Mouse (Mus musculus): ENCODE data around the gene Madd.

- TF ChIP-seq CTCF (IDR thresholded peaks at IDR 0.05; ENCODE audit: insufficient read depth, low read depth, low read length) (no peak), POLR2A (IDR thresholded peaks at IDR 0.05; ENCODE audit: insufficient read depth, low read depth, low read length) (no peak)
These were observed 36.9 kb upstream of the Madd start for GRCm38 (mm10) chr2:91220501-91220900.
